Mouse (Mus musculus): ENCODE results near the gene Gm12253. TPM values are rescaled to one million over a fixed set of nuclear protein-coding genes. Genes with fewer than 3 reads are reported as not detected.

Gm12253 gene
- polyA plus RNA-seq, 1 experiment from 2014 or later = not detected

Other genes with a start within 250 kb of the Gm12253 start
- 2.4 and 8.2 TPM in 2 replicates for gene Igtp, start 233.0 kb upstream of the Gm12253 start, polyA plus RNA-seq (2015; fragmentation: Nextera tagmentation; extraction: Ambion mirVana)
- gene Irgm2, start 232.9 kb upstream of the Gm12253 start, polyA plus RNA-seq (2015; fragmentation: Nextera tagmentation; extraction: Ambion mirVana) = 1.3 and 3.4 TPM in 2 replicates
- gene 4930438A08Rik, start 157.8 kb upstream of the Gm12253 start, polyA plus RNA-seq (2015; fragmentation: Nextera tagmentation; extraction: Ambion mirVana) = not detected in 2 replicates
- 31.5 and 33.3 TPM in 2 replicates for gene Zfp692, start 125.5 kb upstream of the Gm12253 start, polyA plus RNA-seq (2015; fragmentation: Nextera tagmentation; extraction: Ambion mirVana)
- gene Zfp672, start 102.2 kb upstream of the Gm12253 start, polyA plus RNA-seq (2015; fragmentation: Nextera tagmentation; extraction: Ambion mirVana) = 37.9 and 44.8 TPM in 2 replicates
- gene Sh3bp5l, start 101.8 kb upstream of the Gm12253 start, polyA plus RNA-seq (2015; fragmentation: Nextera tagmentation; extraction: Ambion mirVana) = 47.1 and 47.7 TPM in 2 replicates
- gene Lypd8, start 53.5 kb upstream of the Gm12253 start, polyA plus RNA-seq (2015; fragmentation: Nextera tagmentation; extraction: Ambion mirVana) = 0.37 and 19.8 TPM in 2 replicates
- gene 1810065E05Rik, start 11.4 kb upstream of the Gm12253 start, polyA plus RNA-seq (2015; fragmentation: Nextera tagmentation; extraction: Ambion mirVana) = not detected in 2 replicates
- gene Lypd9, start 20.4 kb downstream of the Gm12253 start, polyA plus RNA-seq (2015; fragmentation: Nextera tagmentation; extraction: Ambion mirVana) = not detected in 2 replicates
- not detected in 2 replicates for gene Olfr30, start 29.7 kb downstream of the Gm12253 start, polyA plus RNA-seq (2015; fragmentation: Nextera tagmentation; extraction: Ambion mirVana)
- not detected in 2 replicates for gene Olfr332, start 60.0 kb downstream of the Gm12253 start, polyA plus RNA-seq (2015; fragmentation: Nextera tagmentation; extraction: Ambion mirVana)
- gene Olfr331, start 70.0 kb downstream of the Gm12253 start, polyA plus RNA-seq (2015; fragmentation: Nextera tagmentation; extraction: Ambion mirVana) = not detected in 2 replicates
- 0.15 and 0.20 TPM in 2 replicates for gene Olfr330, start 102.3 kb downstream of the Gm12253 start, polyA plus RNA-seq (2015; fragmentation: Nextera tagmentation; extraction: Ambion mirVana)
- 0.09 TPM in 1 of 2 replicates, not detected in the other for gene Olfr329-ps, start 113.9 kb downstream of the Gm12253 start, polyA plus RNA-seq (2015; fragmentation: Nextera tagmentation; extraction: Ambion mirVana)
- gene Olfr328, start 123.1 kb downstream of the Gm12253 start, polyA plus RNA-seq (2015; fragmentation: Nextera tagmentation; extraction: Ambion mirVana) = 0.06 and 0.10 TPM in 2 replicates
- 0.19 TPM in 1 of 2 replicates, not detected in the other for gene Olfr224, start 138.0 kb downstream of the Gm12253 start, polyA plus RNA-seq (2015; fragmentation: Nextera tagmentation; extraction: Ambion mirVana)
- not detected in 2 replicates for gene Olfr325, start 145.2 kb downstream of the Gm12253 start, polyA plus RNA-seq (2015; fragmentation: Nextera tagmentation; extraction: Ambion mirVana)
- gene Olfr324, start 162.6 kb downstream of the Gm12253 start, polyA plus RNA-seq (2015; fragmentation: Nextera tagmentation; extraction: Ambion mirVana) = 0.05 and 0.12 TPM in 2 replicates
- gene 2210407C18Rik, start 183.5 kb downstream of the Gm12253 start, polyA plus RNA-seq (2015; fragmentation: Nextera tagmentation; extraction: Ambion mirVana) = not detected in 2 replicates
- gene Olfr323, start 197.9 kb downstream of the Gm12253 start, polyA plus RNA-seq (2015; fragmentation: Nextera tagmentation; extraction: Ambion mirVana) = not detected in 2 replicates
- gene Trim58, start 207.9 kb downstream of the Gm12253 start, polyA plus RNA-seq (2015; fragmentation: Nextera tagmentation; extraction: Ambion mirVana) = 0.19 and 0.29 TPM in 2 replicates
- not detected in 2 replicates for gene Olfr322, start 226.2 kb downstream of the Gm12253 start, polyA plus RNA-seq (2015; fragmentation: Nextera tagmentation; extraction: Ambion mirVana)
- gene Olfr320, start 248.5 kb downstream of the Gm12253 start, polyA plus RNA-seq (2015; fragmentation: Nextera tagmentation; extraction: Ambion mirVana) = not detected in 2 replicates